Mouse (Mus musculus) ES-Bruce4 (cell line): Measurements from ENCODE around the gene Snapc3. TPM values are rescaled to one million over a fixed set of nuclear protein-coding genes. Genes with fewer than 3 reads are reported as not detected.
A peak's percentile ranks its signal among the peaks of the same experiment; 100 is the strongest.
"Not testable (repeated sequence)": the region's sequence is repeated elsewhere in the genome, so short reads cannot be mapped to it uniquely, and the experiment has no call there.

ENCODE experiments used
- H3K27ac ChIP-seq: 2 replicates; pipeline ENCODE4 v1.5.1; 2012; ENCODE audit warnings: low read length, inconsistent platforms; ENCODE audit not compliant: insufficient read depth
- H3K27me3 ChIP-seq: 2 replicates; pipeline ENCODE4 v1.6.1; 2012; ENCODE audit warnings: mild to moderate bottlenecking, low read length, inconsistent platforms; ENCODE audit not compliant: control insufficient read depth, poor library complexity, insufficient read depth, severe bottlenecking
- H3K36me3 ChIP-seq: 2 replicates; pipeline ENCODE4 v1.6.1; 2012; ENCODE audit warnings: inconsistent platforms, mild to moderate bottlenecking, low read length, moderate library complexity; ENCODE audit not compliant: control insufficient read depth, poor library complexity, insufficient read depth, severe bottlenecking
- H3K4me1 ChIP-seq: one replicate; pipeline ENCODE4 v1.8.1; 2011; ENCODE audit warnings: low read length; ENCODE audit not compliant: control insufficient read depth, insufficient read depth
- H3K4me3 ChIP-seq: 2 replicates; pipeline ENCODE4 v1.5.1; 2011; ENCODE audit warnings: low read depth, mild to moderate bottlenecking, low read length
- H3K9ac ChIP-seq: 2 replicates; pipeline ENCODE4 v1.6.1; 2012; ENCODE audit warnings: low read depth, mild to moderate bottlenecking, inconsistent platforms; ENCODE audit not compliant: poor library complexity, severe bottlenecking
- H3K9me3 ChIP-seq: replicated peaks from 2 replicates; pipeline ENCODE4 v1.6.1; 2012; ENCODE audit warnings: mild to moderate bottlenecking, low read length, inconsistent platforms; ENCODE audit not compliant: control insufficient read depth, poor library complexity, insufficient read depth, severe bottlenecking
- CTCF ChIP-seq: IDR thresholded peaks from one replicate; pipeline ENCODE4 v1.8.1; 2011; ENCODE audit warnings: low read depth, low read length
- EP300 ChIP-seq: IDR thresholded peaks from 2 replicates; pipeline ENCODE4 v1.6.1; 2011; ENCODE audit warnings: low read depth, low read length; ENCODE audit not compliant: insufficient read depth
- POLR2A ChIP-seq: IDR thresholded peaks from one replicate; pipeline ENCODE4 v1.8.1; 2011; ENCODE audit warnings: low read length; ENCODE audit not compliant: insufficient read depth
- polyA plus RNA-seq: library from polyadenylated mRNA; stranded (reverse); fragments of >200 nt; gene quantifications from 2 replicates; pipeline ENCODE4 v1.2.4, GENCODE M21; 2011; ENCODE audit warnings: low read depth; ENCODE audit not compliant: missing spikeins, insufficient read depth, insufficient read length

The Snapc3 gene
- polyA plus RNA-seq, 1 experiment: 48.6 TPM

DNA sequence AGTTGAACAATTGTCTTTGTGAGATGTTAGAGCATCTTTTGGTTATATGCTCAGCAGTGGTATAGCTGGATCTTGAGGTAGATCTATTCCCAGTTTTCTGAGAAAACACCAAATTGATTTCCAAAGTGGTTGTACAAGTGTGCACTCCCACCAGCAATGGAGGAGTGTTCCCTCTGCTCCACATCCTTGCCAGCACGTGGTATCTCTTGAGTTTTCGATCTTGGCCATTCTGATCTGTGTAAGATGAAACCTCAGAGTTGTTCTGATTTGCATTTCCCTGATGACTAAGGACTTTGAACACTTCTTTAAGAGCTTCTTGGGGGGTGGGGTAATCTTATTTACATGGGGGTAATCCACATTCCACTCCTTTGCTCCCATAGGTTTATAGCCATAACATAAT, 92.1 kb downstream of the Snapc3 start:
- no peak for TF ChIP-seq EP300
- peaks cover 7% of the 10 kb centered on the region for H3K4me1 ChIP-seq
- H3K27me3 ChIP-seq: no peaks in the 10 kb centered on the region

DNA sequence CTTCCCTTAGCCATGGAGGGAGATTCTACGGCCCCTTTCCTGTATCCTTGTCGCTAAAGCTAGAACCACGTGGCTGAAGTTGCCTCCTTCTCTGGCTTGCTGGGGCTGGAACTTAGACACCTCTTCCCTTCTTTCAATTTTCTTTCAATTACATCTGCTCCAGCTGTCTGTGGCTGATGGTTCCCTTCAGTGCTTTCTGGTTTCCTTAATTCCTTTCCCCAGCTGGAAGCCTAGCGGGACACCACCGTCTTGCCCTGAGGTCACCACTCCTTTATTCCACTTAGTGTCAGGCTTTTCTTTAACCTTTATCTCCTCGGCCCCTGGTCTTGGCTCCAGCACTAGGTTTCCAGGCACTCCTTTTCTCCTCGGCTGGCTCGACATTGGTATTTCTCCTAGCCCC, 93.6 kb downstream of the Snapc3 start:
- peak overlapping the region; percentile 34 for H3K27ac ChIP-seq
- no peak for TF ChIP-seq POLR2A
- peak; percentile 74; the same call in 1 of the 2 replicates for TF ChIP-seq EP300
- no peaks in the 10 kb centered on the region for H3K9me3 ChIP-seq
- no peak overlapping the region for H3K4me3 ChIP-seq
- H3K9ac ChIP-seq: no peak overlapping the region
- peaks cover 7% of the 10 kb centered on the region for H3K4me1 ChIP-seq
- H3K36me3 ChIP-seq: no peaks in the 10 kb centered on the region
- no peaks in the 10 kb centered on the region for H3K27me3 ChIP-seq

More for the DNA sequence above, 92.1 kb downstream of the Snapc3 start:
- Histone ChIP-seq H3K36me3 (no peaks in the 10 kb centered on the region), H3K9ac (no peak overlapping the region), H3K9me3 (no peaks in the 10 kb centered on the region), H3K4me3 (no peak overlapping the region), H3K27ac (no peak overlapping the region)

DNA sequence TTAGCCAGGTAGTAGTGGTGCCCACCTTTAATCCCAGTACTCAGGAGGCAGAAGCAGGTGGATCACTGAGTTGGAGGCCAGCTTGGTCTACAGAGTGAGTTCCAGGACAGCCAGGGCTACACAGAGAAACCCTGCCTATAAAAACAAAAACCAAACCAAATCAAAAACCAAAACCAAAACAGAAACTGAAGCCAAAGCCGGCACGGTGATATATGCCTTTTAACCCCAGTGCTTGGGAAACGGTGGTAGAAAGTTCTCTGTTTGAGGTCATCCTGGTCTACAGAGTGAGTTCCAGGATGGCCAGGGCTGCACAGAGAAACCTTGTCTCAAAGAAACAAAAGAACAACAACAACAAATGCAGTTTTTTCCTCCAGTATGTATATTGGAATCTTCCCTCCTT, 94.7 kb downstream of the Snapc3 start:
- Histone ChIP-seq H3K4me1 (peaks cover 7% of the 10 kb centered on the region), H3K9me3 (no peaks in the 10 kb centered on the region)
- TF ChIP-seq POLR2A (no peak), CTCF (no peak), EP300 (no peak)

DNA sequence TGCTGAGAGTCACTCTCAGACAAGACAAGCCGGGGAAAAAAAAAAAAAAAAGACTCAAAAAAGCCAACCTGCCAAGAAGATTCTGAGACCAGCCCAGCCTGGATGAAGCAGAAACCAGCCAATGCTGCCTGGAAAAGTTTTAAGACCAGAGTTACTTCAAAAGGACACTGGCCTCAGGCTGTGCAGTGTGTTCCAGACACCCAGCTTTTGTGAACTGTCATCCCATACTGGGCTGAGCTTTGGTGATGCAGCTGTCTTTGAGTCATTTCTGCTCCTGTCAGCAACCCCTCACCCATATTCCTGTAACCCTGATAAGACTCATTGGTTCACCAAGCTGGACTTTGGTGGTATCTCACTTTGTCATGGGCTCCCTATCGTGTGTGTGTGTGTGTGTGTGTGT, 95.1 kb downstream of the Snapc3 start:
- no peak for TF ChIP-seq EP300
- no peak for TF ChIP-seq POLR2A
- TF ChIP-seq CTCF: no peak
- Histone ChIP-seq H3K9me3 (no peaks in the 10 kb centered on the region), H3K27ac (no peak overlapping the region), H3K4me1 (peaks cover 7% of the 10 kb centered on the region), H3K36me3 (no peaks in the 10 kb centered on the region), H3K4me3 (no peak overlapping the region), H3K27me3 (no peaks in the 10 kb centered on the region), H3K9ac (no peak overlapping the region)

More for the DNA sequence above, 94.7 kb downstream of the Snapc3 start:
- H3K27ac ChIP-seq: no peak overlapping the region
- no peak overlapping the region for H3K9ac ChIP-seq
- no peak overlapping the region for H3K4me3 ChIP-seq
- H3K36me3 ChIP-seq: no peaks in the 10 kb centered on the region
- no peaks in the 10 kb centered on the region for H3K27me3 ChIP-seq

DNA sequence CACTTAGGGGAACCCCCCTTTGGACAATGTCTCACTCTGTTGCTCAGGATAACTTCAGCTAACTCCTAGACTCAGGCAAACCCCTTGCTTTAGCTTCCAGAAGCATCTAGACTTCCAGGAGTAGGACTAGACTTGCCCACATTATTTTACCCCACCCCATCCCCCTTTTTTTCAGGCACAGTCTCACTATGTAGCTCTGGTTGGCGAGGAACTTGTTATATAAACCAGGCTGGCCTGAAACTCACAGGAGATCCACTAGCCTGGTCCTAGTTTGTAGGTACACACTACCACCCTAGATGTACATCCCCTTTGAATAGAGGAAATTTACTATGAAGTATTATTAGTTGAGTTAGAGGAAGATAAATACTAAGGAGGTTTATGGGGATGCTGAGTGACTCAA, 96.7 kb downstream of the Snapc3 start:
- no peak overlapping the region for H3K27ac ChIP-seq
- peaks cover 7% of the 10 kb centered on the region for H3K4me1 ChIP-seq

DNA sequence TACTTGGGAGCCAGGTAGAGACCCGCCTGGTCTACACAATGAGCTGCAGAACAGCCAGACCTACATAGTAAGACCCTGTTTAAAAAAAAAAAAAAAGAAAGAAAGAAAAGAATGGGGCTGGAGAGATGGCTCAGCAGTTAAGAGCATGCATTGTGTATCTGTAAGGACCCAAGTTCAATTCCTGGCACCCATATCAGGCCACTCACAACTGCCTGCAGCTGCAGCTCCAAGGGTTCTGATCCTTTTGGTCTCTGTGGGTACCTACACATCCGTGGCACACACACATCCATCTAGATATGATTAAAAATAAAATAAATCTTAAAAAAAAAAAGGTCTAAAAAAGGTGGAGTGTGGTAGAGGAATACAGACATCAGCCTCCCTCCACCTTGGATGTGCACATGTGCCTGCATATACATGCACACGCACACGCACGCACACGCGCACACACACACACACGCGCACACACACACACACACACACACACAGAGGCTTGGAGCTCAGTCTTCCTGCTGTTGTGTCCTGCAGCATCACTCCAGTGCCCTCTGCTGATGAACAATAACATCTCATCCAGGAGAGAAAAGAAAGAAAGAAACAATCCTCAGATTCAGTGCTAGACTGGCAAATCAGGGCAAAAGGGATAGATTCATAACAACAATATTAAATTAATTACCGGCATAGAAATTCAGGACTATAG, 97.6 kb downstream of the Snapc3 start:
- Histone ChIP-seq H3K9me3 (no peaks in the 10 kb centered on the region), H3K36me3 (no peaks in the 10 kb centered on the region), H3K4me1 (peaks cover 7% of the 10 kb centered on the region), H3K27me3 (no peaks in the 10 kb centered on the region), H3K27ac (no peak overlapping the region), H3K9ac (no peak overlapping the region), H3K4me3 (no peak overlapping the region)
- TF ChIP-seq EP300 (no peak), POLR2A (no peak), CTCF (peak; percentile 52)

More for the DNA sequence above, 96.7 kb downstream of the Snapc3 start:
- no peaks in the 10 kb centered on the region for H3K36me3 ChIP-seq
- no peaks in the 10 kb centered on the region for H3K27me3 ChIP-seq
- no peak for TF ChIP-seq EP300
- no peak for TF ChIP-seq CTCF
- no peak for TF ChIP-seq POLR2A
- no peak overlapping the region for H3K4me3 ChIP-seq
- H3K9me3 ChIP-seq: no peaks in the 10 kb centered on the region
- H3K9ac ChIP-seq: no peak overlapping the region

DNA sequence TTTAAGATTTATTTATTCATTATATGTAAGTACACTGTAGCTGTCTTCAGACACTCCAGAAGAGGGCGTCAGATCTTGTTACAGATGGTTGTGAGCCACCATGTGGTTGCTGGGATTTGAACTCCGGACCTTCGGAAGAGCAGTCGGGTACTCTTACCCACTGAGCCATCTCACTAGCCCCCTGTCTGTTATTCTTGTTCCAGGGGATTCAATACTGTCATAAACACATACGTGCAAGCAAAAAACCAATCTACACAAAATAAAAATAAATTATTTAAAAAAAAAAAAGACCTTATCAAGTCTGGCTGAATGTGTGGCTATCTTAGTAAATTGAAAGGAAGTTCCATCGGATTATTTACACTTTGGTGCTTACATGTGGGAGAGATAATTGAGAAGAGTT, 98.6 kb downstream of the Snapc3 start:
- H3K9ac ChIP-seq, H3K27me3 ChIP-seq, H3K27ac ChIP-seq, H3K4me1 ChIP-seq, H3K36me3 ChIP-seq, H3K4me3 ChIP-seq, H3K9me3 ChIP-seq: not testable (repeated sequence)

Other genes with a start within 250 kb of the Snapc3 start
- gene Ttc39b, start 93.5 kb upstream of the Snapc3 start, polyA plus RNA-seq: 36.8 and 48.9 TPM in 2 replicates
- gene Psip1, start 68.7 kb downstream of the Snapc3 start, polyA plus RNA-seq: 434 and 464 TPM in 2 replicates
- 8.7 and 9.2 TPM in 2 replicates for gene Ccdc171, start 107.8 kb downstream of the Snapc3 start, polyA plus RNA-seq